Mouse (Mus musculus) layer of hippocampus, adult 9-11 months (tissue): ENCODE results near the gene Ofcc1.

Source experiments
- DNase-seq: peaks from one replicate; pipeline ENCODE4 v3.0.0; 2022

Gene Ofcc1

GRCm38 (mm10) chr13:40236356-40236755 is 124.9 kb downstream of the Ofcc1 start:
- peak; percentile 33 for DNase-seq

GRCm38 (mm10) chr13:40208314-40208713 is 152.9 kb downstream of the Ofcc1 start:
- DNase-seq: no peak

DNA sequence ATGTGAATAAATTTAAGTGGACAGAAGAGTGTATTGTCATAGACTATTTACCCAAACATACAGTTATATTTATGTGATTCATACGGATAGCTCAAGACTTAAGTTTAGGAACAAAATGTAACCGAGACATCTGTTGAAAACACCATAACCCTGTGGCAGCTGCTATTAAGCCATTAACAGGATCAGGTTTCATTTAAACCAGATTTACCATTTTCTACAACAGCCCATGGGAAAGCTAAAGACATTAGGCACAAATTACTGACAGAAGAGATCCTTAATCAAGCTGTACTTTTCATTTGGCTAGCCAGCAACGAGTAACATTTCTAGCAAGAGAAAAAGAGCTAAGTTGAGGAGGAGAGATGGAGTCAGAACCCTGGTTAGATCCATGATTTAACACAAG is 179.5 kb downstream of the Ofcc1 start:
- no peak for DNase-seq

DNA sequence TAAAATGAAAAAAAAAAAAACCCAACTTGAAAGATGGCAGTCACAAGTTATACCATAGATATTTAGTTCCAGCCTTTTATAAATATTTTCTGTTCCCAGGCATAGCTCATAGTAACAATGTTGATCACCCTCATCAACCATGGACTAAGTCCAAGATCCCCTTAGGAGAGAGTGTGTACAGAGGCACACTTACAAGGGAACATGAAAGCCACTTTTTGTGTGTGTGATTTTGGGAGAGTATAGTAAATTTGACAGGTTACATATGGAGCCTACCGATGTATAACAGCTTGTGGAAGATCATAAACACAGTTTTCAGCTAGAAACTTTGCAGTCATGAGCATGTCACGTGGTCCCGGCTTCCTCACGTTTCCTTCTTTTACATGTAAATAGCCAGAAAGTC is 189.5 kb downstream of the Ofcc1 start:
- no peak for DNase-seq

DNA sequence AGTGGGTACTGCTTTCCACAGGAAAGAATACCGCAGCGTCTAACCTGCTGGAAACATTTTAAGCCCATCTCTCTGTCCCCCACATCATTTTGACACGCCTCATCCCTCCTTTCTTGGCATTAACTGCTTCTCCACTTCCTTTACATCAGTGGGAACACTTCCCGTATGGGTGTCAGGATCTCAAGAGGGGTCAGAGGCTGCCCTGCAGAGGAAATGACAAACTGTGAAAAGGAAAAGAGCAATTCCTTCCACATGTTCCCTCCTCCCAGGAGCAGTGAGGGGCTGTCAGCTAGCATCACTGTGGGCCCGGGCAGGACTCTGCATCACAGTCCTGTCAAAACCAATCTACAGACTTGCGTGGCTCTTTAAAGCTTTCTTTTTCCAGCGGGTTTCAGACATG is 193.4 kb downstream of the Ofcc1 start:
- no peak for DNase-seq

GRCm38 (mm10) chr13:40155466-40155865 is 205.8 kb downstream of the Ofcc1 start:
- no peak for DNase-seq

DNA sequence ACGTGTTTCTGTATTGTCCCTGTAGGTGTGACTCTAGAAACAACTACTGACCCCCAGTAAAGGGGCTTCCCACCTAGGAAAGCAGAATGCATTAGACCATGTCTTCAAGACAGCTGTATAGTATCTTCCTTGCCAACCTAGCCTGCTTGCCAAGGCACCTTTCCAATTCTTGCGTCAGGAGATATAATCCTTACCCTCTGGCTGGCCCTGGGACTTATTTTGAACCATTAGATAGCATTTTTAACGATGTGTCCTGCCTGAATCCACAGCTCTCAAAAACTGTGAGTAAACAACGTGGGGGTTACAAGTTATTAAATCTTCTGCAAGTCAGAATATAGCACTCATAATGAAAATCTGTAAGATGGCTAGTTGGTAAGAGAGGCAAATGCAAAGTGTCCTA is 221.3 kb downstream of the Ofcc1 start:
- no peak for DNase-seq

- DNase-seq: no peak
These were observed 225.2 kb downstream of the Ofcc1 start for GRCm38 (mm10) chr13:40136096-40136495.

DNA sequence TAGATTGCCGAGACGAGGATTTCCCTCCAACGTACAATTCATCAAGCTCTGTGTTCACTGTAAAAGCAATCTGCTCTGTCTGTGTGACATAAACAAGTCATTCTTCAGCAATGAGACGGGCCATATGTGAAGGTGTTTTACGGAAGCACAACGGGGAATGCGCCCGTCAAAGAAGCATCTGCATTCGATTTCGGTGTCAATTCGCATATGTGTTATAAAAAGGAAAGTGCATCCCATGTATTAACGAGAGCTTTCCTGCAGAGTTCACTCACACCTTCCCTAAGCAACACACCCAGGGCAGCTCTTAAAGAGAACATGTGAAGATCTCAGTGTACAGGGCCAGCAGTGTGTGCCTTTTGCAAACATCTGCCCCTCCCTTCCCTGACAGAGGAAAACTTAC is 225.6 kb downstream of the Ofcc1 start:
- no peak for DNase-seq

GRCm38 (mm10) chr13:40123868-40124267 is 237.4 kb downstream of the Ofcc1 start:
- no peak for DNase-seq

DNA sequence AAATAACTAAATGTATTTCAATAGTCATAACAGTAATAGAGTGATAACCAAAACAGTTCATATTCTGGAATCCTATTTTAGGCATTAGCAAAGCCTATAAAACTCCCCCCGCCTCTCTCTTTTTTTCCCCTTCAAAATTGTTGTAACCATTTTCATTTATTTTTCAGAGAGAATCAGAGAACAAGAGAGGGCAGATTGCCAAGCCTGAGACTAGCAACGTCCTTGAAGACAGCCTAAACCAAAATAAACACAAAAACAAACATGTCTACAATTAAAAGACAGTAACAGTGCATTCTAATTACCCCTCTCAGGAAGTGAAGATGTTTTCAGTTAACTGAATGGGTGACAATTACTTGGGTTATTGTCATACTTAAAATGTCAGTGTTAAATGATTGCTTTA is 248.9 kb downstream of the Ofcc1 start:
- no peak for DNase-seq

GRCm38 (mm10) chr13:40076236-40076635 is 285.0 kb downstream of the Ofcc1 start:
- DNase-seq: no peak

- DNase-seq: no peak
These were observed 286.3 kb downstream of the Ofcc1 start for GRCm38 (mm10) chr13:40074850-40075416.

GRCm38 (mm10) chr13:40070004-40070403 is 291.2 kb downstream of the Ofcc1 start:
- no peak for DNase-seq

GRCm38 (mm10) chr13:40061281-40061680 is 300.0 kb downstream of the Ofcc1 start:
- DNase-seq: no peak

DNA sequence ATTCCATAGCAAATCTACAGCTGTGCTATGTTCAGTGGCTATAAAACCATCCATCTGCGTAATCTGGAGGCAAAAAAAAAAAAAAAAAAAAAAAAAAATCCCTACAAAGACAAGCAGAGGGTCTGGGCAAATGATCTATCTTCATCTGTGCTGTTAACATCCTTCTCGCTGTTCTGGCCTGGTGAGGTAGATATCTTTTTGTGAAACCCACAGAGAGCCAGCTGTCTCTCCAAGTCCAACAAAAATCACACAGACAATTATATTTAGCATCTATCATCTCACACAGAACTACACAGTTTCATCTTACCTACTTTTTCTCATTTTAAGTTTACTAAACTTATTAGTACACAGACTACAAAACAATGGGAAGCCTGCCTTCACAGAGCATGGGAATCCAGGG is 323.4 kb downstream of the Ofcc1 start:
- no peak for DNase-seq

DNA sequence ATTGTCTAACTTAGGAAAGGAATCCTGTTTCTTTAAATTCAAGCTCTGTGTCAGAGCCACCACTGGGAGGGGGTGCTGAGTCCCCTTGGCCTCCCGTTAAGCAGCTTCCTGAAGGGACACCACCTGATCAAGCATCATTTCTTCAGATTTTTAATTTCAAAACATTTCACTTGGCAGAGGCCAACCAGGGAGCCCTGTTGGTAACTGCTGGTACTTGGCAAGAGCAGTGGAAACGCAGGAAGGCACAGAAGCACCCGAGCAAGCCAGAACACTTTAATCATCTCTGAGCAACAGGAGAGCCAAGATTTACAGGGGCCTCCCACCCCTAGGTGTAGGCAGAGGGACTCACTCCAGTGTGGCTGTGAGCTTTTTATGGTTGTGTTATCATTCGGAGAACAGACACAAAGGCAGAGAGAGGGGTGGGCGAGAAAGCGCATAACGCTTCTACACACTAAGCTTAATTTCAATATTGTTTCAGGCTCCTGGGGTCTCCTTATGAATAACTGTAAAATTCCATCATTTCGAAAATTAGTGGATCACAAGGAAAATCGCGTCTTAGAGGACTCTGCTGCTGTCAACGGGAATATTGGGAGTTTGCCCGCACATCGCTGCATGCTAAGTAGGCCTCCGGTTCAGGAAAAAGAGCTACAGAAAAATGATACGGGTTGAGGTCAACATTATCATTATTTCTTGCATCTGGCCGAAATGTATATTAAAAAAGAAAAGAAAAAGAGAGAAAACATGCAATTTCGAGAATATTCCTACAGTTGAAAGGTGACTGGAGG is 324.1 kb downstream of the Ofcc1 start:
- DNase-seq: peak; percentile 37

DNA sequence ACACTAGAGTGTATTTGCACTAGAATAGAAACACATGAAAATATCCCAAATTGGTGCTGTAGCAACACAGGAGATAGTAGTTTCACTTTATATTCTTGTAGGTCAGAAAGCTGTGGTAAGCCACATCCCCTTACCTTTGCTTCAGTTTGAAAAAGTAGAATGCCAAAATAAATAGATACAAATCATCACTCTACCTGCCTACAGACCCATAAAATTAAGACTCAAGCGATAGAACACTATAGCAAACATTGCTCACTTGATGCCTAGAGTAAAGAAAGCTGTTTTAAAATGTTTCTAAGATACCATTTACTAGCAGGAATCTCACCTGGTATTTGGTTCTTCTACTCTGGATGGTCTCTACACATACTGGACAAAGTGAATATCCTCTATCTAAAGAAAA is 331.8 kb downstream of the Ofcc1 start:
- DNase-seq: no peak

DNA sequence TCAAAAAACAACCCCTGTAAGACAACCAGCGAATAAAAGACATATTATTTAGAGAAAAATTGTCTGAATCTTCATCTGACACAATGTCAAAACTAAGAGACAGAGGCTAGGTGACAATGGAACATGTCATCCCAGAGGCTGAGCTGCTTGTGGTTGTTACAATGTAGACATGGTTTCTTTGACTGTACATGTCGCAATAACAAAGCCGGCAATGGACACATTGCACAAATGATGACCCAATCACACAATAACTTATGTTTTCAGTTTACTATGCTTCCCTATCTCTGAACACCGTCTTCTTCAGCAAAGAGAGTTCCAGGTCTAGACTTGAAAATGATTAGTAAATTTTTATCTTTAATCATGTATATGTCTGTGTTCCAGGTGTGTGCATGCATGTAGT is 332.4 kb downstream of the Ofcc1 start:
- no peak for DNase-seq

- DNase-seq: no peak
These were observed 335.4 kb downstream of the Ofcc1 start for GRCm38 (mm10) chr13:40025816-40026215.

DNA sequence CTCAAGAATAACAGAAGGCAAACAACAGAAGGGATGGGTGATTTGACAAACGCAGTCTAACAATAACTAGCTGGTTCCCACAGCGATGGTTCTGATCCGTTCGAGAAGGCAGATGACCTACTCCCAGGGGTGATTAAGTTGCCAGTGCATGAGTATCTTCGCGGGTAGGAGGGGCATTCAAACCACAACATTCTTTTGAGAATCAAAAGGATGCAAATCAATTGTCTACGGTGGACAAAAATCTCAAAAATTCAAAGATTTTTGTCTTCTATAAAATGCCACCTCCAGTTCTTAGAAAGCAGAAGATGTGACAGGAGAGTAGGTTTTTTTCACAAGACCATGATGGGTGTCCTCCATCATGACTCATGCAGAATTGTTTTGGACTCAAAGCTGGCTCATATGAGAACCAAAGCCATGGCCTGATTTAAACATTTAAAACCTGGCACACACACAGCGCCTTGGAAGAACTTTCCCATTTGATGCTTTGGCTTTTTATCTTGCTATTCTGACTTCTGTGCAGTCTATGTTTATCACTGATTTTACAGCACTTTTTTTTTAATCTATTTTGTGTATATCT is 338.0 kb downstream of the Ofcc1 start:
- no peak for DNase-seq

DNA sequence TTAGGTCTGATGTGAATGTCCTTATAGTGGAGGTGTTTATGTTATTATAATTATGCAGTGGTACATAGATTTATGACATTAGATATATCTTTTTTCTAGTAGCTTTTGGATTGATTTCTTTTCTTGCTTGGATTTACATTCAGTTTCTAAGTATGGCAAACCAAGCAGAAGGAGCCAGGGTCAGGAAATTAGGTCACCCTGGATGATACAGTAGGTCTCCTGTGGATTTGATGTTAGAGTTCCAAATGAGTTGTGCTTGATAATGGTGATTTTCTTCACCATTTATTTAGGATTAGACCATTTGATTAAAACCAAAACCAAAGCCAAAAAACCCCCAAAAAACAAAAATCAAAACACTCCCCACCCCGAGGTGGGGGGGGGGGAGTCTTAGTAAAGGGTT is 338.6 kb downstream of the Ofcc1 start:
- no peak for DNase-seq

DNA sequence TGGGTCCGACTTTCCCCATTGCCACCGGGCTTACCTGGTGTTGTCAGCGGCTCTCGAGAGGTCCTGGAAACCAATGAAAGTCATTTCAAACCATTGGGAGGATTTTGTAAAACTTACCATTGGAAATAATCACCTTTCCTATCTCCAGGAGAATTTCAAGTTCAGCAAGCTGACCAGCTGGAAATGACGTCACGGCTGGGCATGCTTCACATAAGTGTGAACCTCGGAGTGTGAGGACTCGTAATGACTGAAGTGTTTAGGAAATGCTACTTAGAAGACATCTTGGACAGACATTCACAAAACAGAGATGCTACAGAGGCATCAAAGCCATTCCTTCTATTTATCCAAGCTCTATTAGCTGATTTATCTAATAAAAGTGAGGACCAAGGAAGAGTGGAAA is 361.0 kb downstream of the Ofcc1 start:
- no peak for DNase-seq

DNA sequence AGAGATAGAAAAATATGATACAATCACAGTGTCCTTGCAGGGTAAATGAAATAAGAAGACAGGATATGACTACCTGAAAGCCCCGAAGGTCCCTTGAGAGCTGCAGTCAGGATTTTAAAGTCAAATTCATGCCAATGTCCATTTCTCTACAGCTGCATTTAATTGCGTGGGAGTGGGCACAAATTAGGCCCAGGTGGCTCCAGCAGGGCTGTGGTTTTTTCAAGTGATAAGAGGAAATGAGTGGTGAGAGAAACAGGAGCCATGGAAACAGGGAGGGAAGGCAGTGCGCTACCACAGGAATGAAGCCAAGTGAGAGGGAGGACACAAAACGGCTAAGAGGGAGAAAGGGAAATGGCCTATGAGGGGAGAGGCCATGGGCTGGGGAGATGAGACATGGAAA is 363.3 kb downstream of the Ofcc1 start:
- DNase-seq: no peak
